Mouse (Mus musculus): ENCODE results near the gene Clec11a.

The Clec11a gene

DNA sequence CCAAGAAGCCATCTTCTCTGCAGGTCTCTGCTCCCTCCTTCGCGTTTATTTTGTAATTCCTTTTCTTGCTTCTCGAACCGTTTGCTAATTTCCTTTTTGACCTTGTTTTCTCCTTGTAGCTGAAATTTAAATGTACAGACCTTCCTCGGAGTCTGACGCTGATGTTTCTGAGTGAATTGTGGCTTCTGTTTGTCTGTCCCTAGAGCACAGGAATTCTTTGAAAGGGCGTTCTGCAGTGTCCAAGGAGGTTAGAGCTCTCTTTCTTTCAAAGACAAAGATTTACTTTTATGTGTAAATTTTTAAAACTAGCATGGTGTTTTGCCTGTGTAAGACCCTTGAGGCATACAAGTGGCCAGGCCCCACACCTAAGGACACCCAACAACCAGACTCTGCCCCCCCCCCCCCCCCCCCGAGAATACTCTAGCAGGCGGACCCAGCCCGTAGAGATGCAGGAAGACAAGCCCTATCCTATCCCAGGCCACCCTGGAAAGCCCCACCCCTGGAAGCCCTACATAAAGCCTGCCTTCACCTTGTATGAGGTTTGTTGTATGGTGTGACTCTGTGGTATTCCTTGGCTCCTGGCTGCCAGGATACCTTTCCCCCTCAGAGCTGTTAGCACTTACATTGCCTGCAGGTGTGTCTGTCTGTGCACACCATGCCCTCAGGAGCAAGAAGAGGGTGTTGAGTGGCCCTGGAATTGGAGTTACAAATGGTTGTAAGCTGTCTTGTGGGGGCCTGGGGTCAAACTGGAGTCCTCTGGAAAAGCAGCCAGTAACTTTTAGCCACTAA, 30.0 kb downstream of the Clec11a start:
- no peak for DNase-seq (ENCODE audit: low spot score)

DNA sequence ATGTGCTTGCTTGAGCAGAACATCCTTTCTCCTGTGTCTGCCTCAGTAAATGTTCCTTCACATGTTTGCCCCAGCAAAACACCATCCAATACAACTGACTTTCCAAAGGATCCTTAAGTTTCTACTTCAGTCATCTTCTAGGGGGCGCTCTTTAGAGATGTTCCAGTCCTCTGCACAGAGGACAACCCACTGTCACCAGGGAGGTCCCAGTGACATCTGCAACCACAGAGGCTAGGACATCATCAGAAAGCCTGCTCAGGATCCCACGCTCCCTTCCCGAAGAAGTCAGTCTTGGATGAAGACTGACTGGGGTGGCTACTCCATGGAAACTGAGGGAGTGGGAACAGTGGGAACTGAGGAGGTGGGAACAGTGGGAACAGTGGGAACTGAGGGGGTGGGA, 31.2 kb downstream of the Clec11a start:
- DNase-seq (ENCODE audit: low spot score), result no peak

DNA sequence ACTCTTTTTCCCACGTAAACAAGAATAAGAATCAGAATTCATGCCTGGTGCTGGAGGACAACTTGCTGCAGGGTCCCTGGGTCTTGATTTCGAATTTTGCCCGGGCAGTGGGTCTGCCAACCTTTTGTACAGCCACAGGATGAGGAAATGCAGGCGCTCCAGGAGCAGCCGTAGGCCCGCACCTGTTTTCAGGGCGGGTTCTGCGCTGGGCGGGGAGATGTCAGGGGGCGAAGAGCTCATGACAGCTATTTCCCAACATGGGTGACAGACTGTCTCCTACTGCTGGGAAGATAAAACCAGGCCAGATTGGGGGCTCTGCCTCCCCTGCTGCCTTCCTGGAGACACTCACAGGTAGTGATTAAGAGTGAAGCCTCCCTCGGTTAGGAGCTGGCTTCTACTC, 32.6 kb downstream of the Clec11a start:
- DNase-seq (ENCODE audit: low spot score), result no peak

DNA sequence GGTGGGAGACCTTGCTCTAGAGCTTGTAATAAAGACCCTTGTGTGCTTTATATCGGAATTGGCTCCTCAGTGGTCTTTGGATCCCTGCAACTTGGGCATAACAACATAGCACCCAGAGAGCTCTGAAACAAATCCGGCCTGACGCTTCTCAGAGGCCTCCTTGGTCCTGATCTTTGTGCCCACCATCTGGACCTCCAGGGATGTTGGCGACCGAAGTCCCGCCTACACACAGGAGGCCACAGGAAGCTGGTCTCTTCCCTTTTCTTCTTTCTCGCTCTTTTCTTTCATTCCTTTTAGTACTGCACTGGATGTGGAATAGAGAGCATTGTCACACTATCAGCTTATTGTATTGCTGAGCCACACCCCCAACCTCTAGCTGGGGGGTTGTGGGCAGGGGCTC, 33.3 kb downstream of the Clec11a start:
- DNase-seq (ENCODE audit: low spot score), result no peak

DNA sequence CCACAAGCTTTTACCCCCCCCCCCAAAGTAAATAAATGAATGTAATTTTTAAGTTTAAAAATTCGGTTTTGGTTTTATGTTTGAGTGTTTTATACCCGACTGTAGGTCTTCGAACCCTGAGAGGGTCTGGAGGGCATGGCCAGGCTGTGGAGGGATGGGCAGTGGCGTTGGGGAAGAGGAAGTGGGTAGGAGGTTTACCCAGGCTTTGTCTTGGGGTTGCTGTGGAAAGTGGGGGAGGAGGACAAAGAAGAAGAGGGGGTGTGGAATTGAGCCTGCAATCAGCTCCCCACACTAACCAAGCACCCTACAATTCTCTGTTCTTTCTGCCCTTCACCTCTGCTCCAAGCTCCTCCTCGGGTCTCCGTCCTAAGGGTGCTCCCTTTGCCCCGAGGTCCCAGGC, 34.2 kb downstream of the Clec11a start:
- no peak for DNase-seq (ENCODE audit: low spot score)

DNA sequence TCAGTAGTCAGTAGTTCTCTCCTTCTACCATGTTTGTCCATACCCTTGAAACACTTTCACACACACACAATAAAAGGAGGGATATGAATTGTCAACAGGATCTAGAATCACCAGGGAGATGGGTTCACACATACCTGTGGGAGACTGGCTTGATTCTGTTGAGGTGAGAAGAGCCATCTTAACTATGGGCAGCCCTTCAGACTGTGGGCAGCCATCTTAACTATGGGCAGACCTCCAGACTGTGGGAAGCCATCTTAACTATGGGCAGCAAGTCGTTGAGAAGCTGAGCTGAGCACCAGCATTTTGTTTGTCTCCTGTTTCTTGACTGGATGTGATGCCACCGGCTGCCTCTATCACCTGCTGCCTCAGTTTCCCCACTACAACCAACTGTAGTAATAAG, 35.4 kb downstream of the Clec11a start:
- DNase-seq (ENCODE audit: low spot score), result no peak

DNA sequence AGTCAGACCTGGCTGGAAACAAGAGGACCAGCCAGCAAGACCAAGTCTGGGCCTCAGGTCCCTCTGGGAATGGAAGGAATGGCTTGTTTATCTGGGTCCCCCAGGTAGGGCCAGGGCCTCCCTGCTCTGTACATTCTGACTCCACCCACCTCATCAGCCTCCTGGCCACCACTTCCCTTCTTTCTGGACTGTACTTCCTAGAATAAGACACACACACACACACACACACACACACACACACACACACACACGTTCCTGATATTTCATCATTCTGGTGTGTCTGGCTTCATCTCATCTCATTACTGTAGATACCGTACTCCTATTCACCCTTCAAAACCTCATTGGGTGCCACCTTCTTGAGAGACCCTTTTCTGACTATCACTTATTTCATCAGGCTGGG, 37.3 kb downstream of the Clec11a start:
- no peak for DNase-seq (ENCODE audit: low spot score)

DNA sequence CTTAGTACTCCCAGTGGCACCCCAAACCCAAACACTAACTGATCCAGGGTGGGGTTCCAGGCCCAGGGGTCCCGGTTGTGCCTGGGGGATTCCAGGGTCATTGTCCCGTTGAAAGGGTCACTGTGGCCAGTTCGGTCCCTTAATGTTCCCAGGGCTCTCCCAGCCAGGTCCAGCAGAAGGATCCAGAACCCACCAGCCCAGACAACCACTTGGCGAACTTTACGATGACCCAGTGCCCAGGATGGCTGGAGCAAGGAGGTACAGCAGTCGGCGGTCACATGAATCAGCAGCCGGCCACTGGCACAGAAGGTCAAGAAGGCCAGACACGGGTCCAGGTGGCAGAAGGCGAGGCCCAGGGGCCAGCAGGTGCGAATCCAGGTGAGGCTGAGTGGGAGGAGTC, 38.6 kb downstream of the Clec11a start:
- DNase-seq (ENCODE audit: low spot score), result no peak

DNA sequence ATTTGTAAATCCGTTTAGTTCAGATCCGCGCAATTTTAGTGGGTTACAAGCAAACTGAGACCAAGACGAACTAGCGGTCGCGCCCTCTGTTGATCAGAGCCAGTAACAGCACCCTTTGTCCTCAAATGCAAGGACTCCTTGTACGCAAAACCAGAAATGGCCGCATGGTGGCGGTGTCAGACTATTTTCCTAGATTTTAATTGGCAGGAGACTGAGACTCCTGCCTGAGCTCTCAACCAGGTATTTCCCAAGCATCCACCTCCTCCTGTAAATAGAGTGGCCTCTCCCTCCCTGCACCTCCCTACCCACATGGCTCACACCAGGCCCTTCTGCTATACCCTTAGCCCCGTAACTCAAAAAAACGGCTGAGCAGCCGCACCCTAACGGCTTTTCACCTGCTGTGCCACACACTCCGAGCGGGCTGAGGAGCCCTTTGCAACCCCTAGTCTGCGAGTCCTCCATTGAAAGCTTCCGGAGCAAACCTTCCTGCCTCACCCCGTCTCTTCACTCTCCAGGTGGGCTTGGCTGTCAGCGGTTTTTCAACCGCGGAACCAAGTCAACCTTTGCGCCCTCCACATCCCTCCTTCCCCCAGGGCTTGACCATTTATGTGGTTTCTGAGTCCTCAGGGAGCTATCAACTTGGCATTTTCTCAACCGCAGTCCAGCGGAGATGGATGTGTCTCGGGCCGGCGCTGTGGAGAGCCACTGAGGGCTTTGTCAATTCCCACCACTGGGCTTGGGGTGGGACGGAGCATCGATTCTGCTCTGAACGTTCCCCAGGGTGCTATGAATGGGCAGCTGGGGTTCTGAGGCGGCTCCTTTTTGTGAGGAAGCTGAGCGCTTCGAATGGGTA, 43.7 kb downstream of the Clec11a start:
- peak; percentile 91 for DNase-seq (ENCODE audit: low spot score)

DNA sequence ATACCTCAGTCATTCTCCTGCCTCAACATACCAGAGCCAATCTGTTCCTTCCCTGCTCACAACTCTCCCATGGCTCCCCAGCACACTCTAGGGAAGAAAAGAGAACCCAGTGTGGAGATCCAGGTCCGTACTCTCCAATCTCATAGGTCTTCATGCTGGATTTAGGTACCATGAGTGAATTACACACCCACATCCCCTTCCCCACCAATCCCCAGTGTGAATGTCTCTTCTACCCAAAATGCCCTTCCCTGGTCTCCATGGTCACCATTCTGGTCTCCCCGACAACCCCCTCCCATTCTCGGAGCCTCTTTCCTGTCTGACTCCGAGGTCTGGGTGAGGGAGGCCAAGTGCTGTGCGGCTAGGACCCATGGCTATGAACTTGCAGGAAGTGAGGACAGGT, 45.6 kb downstream of the Clec11a start, which contains the start of gene Gm15517:
TSS of gene Gm15517 (plus strand) at position 301 of the 400 bp plus-strand sequence.
- no peak for DNase-seq (ENCODE audit: low spot score)

DNA sequence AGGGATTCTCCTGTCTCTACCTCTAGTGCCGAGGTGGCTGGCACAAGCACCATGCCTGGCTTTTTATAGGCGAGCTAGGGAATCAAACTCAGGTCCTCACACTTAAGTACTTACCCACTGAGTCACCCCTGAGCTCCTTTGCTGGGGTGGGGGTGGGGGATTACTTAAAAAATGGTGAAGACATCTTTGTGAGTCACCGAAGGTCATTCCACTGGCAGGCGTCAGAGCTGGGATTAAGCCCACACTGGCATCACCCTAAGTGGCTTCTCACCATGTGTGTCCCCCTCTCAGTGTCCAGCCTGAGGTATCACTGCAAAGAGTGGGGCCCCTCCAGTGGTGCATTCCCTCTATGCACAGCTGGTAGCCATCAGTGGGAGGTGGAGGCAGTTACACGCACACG, 46.3 kb downstream of the Clec11a start:
- no peak for DNase-seq (ENCODE audit: low spot score)

DNA sequence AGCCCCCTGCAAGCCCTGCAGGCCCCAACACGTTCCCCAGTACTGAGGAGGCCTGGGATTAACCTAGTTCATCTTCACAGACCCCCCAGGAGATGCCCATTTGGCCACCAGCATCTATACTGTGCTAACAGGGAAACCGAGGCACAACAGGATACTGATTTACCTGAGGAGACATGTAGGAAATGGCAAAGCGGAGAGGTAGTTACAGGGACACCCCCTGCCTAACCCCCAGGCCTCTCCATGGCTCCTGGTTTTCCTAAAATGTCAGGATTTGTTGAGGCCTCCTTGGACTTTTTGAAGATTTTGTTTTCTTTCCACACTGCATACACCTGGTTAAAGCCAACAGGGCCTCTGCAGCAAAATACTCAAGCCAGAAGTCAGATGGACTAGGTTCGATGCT, 49.4 kb downstream of the Clec11a start, which contains the start of gene Acp4:
TSS of gene Acp4 (minus strand) at position 101 of the 400 bp plus-strand sequence.
- DNase-seq (ENCODE audit: low spot score), result no peak

DNA sequence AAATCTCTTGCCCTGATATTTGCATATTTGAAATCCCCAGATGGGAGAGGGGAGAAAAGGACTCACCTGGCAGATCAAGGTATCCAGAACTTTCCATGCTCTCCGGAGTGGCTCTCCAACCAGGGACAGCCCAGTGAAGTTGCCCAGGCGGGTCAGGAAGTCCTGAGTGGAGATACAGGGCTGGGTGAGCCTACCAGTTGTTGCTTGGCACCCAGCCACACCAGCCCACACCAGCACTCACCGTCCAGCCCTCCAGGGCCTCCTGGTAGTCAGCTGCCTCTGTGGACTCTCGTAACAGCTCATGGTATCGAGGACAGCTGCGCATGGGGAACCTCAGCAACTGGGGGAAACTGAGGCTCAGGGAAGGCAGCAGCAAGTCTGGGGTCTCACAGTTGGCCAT, 51.8 kb downstream of the Clec11a start:
- no peak for DNase-seq (ENCODE audit: low spot score)

DNA sequence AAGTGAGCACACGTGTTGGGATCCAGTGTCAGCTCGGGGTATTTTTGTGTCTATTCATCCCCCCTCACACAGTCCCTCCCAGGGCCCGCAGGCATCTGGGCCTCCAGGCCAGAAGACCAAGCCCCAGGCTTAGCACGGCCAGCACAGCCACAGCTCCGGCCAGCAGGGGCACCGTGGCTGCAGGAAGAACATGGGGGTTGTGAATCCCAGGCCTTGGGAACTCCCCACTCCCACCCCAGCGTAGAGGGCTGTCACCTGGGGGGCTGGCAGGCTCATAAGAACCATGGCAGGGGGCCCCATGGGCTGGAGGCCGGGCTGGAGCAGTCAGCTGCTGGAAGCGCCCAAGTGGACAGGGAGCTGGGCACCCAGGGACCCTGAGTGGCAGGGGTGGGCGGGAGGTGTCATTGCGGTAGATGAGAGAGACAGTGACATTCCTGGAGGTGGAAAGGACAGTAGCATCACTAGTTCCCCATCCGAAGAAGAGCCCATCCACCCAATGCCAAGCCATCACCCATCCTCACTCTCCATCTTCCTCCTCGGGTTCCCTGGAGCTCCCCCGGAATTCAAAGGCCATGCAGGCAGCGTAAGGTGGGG, 53.6 kb downstream of the Clec11a start:
- no peak for DNase-seq (ENCODE audit: low spot score)
